Mouse (Mus musculus) layer of hippocampus, postnatal 10 days (tissue): ENCODE results near the gene Xxylt1. TPM values are rescaled to one million over a fixed set of nuclear protein-coding genes. Genes with fewer than 3 reads are reported as not detected.

ENCODE experiments used
- DNase-seq, 2 experiments: peaks; one replicate each; pipeline ENCODE4 v3.0.0; 2021; ENCODE audit warnings: low spot score in 2 of 2
- total RNA-seq, 2 experiments: library from RNA; stranded (reverse); gene quantifications; 2 replicates each; pipeline ENCODE4 v1.2.3; 2021

Xxylt1 gene
- total RNA-seq, 2 experiments from 2014 or later, result 21.8 to 22.6 TPM

GRCm38 (mm10) chr16:30925496-30925895 is 155.7 kb downstream of the Xxylt1 start:
- no peak for DNase-seq

GRCm38 (mm10) chr16:30923899-30924298 is 157.3 kb downstream of the Xxylt1 start:
- no peak for DNase-seq

GRCm38 (mm10) chr16:30922548-30922947 is 158.7 kb downstream of the Xxylt1 start:
- no peak for DNase-seq

GRCm38 (mm10) chr16:30918866-30919265 is 162.4 kb downstream of the Xxylt1 start:
- no peak for DNase-seq

GRCm38 (mm10) chr16:30916931-30917330 is 164.3 kb downstream of the Xxylt1 start:
- DNase-seq, result no peak

- no peak for DNase-seq
Measured at GRCm38 (mm10) chr16:30915611-30916220, 165.5 kb downstream of the Xxylt1 start.

Other genes starting within 250 kb of the Xxylt1 start
- 10 to 100 TPM; 77.5 to 81.6 TPM for gene Acap2, start 119.8 kb upstream of the Xxylt1 start, total RNA-seq
- gene Ppp1r2, start 193.8 kb upstream of the Xxylt1 start, total RNA-seq, result 10 to 100 TPM; 64.3 to 65.2 TPM
- gene Apod, start 233.4 kb upstream of the Xxylt1 start, total RNA-seq, result 10 to 100 TPM; 29.0 to 35.8 TPM